Mouse (Mus musculus): ENCODE measurements around the gene Mark4. TPM values are rescaled to one million over a fixed set of nuclear protein-coding genes. Genes with fewer than 3 reads are reported as not detected.
A peak's percentile ranks its signal among the peaks of the same experiment; 100 is the strongest.

Gene Mark4
- polyA plus RNA-seq, 1 experiment = 14.6 TPM

GRCm38 (mm10) chr7:19429726-19430125 is 28.9 kb downstream of the Mark4 start:
- 84% methylated on average over 8 of the region's 8 CpGs for WGBS
- no peak for DNase-seq (ENCODE audit: low read depth in 1 of 2, low spot score in 2 of 2)
- Histone ChIP-seq H3K4me3 (ENCODE audit: extremely low read depth, insufficient read depth, insufficient read length) (no peak overlapping the region), H3K27me3 (ENCODE audit: control insufficient read depth, insufficient read depth, low read length) (no peaks in the 10 kb centered on the region), H3K36me3 (ENCODE audit: control insufficient read depth, insufficient read depth, low read length) (peaks cover 31% of the 10 kb centered on the region), H3K27ac (ENCODE audit: insufficient read depth, low read length) (no peak overlapping the region), H3K4me1 (ENCODE audit: control insufficient read depth, insufficient read depth, insufficient read length) (no peaks in the 10 kb centered on the region)
- TF ChIP-seq POLR2A (IDR thresholded peaks at IDR 0.05; ENCODE audit: low read depth, low read length) (no peak), CTCF (IDR thresholded peaks at IDR 0.05; ENCODE audit: extremely low read depth, insufficient read depth, insufficient read length, insufficient replicate concordance) (no peak)

GRCm38 (mm10) chr7:19427999-19428650 is 30.5 kb downstream of the Mark4 start:
- H3K27me3 ChIP-seq (ENCODE audit: control insufficient read depth, insufficient read depth, low read length) = no peaks in the 10 kb centered on the region
- no peak overlapping the region for H3K4me3 ChIP-seq (ENCODE audit: extremely low read depth, insufficient read depth, insufficient read length)
- H3K36me3 ChIP-seq (ENCODE audit: control insufficient read depth, insufficient read depth, low read length) = peaks cover 23% of the 10 kb centered on the region
- H3K27ac ChIP-seq (ENCODE audit: insufficient read depth, low read length) = no peak overlapping the region
- DNase-seq (ENCODE audit: low read depth in 1 of 2, low spot score in 2 of 2) = peak in 1 of 2 experiments; percentile 37
- no peaks in the 10 kb centered on the region for H3K4me1 ChIP-seq (ENCODE audit: control insufficient read depth, insufficient read depth, insufficient read length)
- WGBS = 71% methylated on average over 15 of the region's 15 CpGs
- TF ChIP-seq CTCF (IDR thresholded peaks at IDR 0.05; ENCODE audit: extremely low read depth, insufficient read depth, insufficient read length, insufficient replicate concordance) = no peak
- TF ChIP-seq POLR2A (IDR thresholded peaks at IDR 0.05; ENCODE audit: low read depth, low read length) = no peak

GRCm38 (mm10) chr7:19426888-19427287 is 31.7 kb downstream of the Mark4 start:
- H3K27ac ChIP-seq (ENCODE audit: insufficient read depth, low read length) = no peak overlapping the region
- no peaks in the 10 kb centered on the region for H3K4me1 ChIP-seq (ENCODE audit: control insufficient read depth, insufficient read depth, insufficient read length)
- TF ChIP-seq POLR2A (IDR thresholded peaks at IDR 0.05; ENCODE audit: low read depth, low read length) = no peak
- TF ChIP-seq CTCF (IDR thresholded peaks at IDR 0.05; ENCODE audit: extremely low read depth, insufficient read depth, insufficient read length, insufficient replicate concordance) = no peak
- no peak for DNase-seq (ENCODE audit: low read depth in 1 of 2, low spot score in 2 of 2)
- 92% methylated on average over 6 of the region's 6 CpGs for WGBS
- H3K36me3 ChIP-seq (ENCODE audit: control insufficient read depth, insufficient read depth, low read length) = peaks cover 17% of the 10 kb centered on the region
- no peaks in the 10 kb centered on the region for H3K27me3 ChIP-seq (ENCODE audit: control insufficient read depth, insufficient read depth, low read length)
- H3K4me3 ChIP-seq (ENCODE audit: extremely low read depth, insufficient read depth, insufficient read length) = no peak overlapping the region

- H3K4me3 ChIP-seq (ENCODE audit: extremely low read depth, insufficient read depth, insufficient read length) = no peak overlapping the region
- no peak for TF ChIP-seq POLR2A (IDR thresholded peaks at IDR 0.05; ENCODE audit: low read depth, low read length)
- H3K27ac ChIP-seq (ENCODE audit: insufficient read depth, low read length) = no peak overlapping the region
- H3K4me1 ChIP-seq (ENCODE audit: control insufficient read depth, insufficient read depth, insufficient read length) = no peaks in the 10 kb centered on the region
- WGBS = 88% methylated on average over 6 of the region's 6 CpGs
- no peaks in the 10 kb centered on the region for H3K27me3 ChIP-seq (ENCODE audit: control insufficient read depth, insufficient read depth, low read length)
- H3K36me3 ChIP-seq (ENCODE audit: control insufficient read depth, insufficient read depth, low read length) = peaks cover 13% of the 10 kb centered on the region
- DNase-seq (ENCODE audit: low read depth in 1 of 2, low spot score in 2 of 2) = no peak
These were observed 32.3 kb downstream of the Mark4 start for GRCm38 (mm10) chr7:19426349-19426748.

GRCm38 (mm10) chr7:19424051-19424450 is 34.6 kb downstream of the Mark4 start:
- no peak for TF ChIP-seq POLR2A (IDR thresholded peaks at IDR 0.05; ENCODE audit: low read depth, low read length)
- TF ChIP-seq CTCF (IDR thresholded peaks at IDR 0.05; ENCODE audit: extremely low read depth, insufficient read depth, insufficient read length, insufficient replicate concordance) = no peak
- DNase-seq (ENCODE audit: low read depth in 1 of 2, low spot score in 2 of 2) = no peak
- WGBS = 45% methylated on average over 4 of the region's 4 CpGs
- Histone ChIP-seq H3K27ac (ENCODE audit: insufficient read depth, low read length) (no peak overlapping the region), H3K36me3 (ENCODE audit: control insufficient read depth, insufficient read depth, low read length) (peaks cover 5% of the 10 kb centered on the region; the same call in 1 of the 2 replicates), H3K4me3 (ENCODE audit: extremely low read depth, insufficient read depth, insufficient read length) (no peak overlapping the region), H3K27me3 (ENCODE audit: control insufficient read depth, insufficient read depth, low read length) (no peaks in the 10 kb centered on the region), H3K4me1 (ENCODE audit: control insufficient read depth, insufficient read depth, insufficient read length) (peaks cover 3% of the 10 kb centered on the region; the same call in 1 of the 2 replicates)

- Histone ChIP-seq H3K4me3 (ENCODE audit: extremely low read depth, insufficient read depth, insufficient read length) (no peak overlapping the region), H3K27ac (ENCODE audit: insufficient read depth, low read length) (no peak overlapping the region), H3K4me1 (ENCODE audit: control insufficient read depth, insufficient read depth, insufficient read length) (peaks cover 3% of the 10 kb centered on the region; the same call in 1 of the 2 replicates), H3K36me3 (ENCODE audit: control insufficient read depth, insufficient read depth, low read length) (peaks cover 4% of the 10 kb centered on the region; the same call in 1 of the 2 replicates), H3K27me3 (ENCODE audit: control insufficient read depth, insufficient read depth, low read length) (no peaks in the 10 kb centered on the region)
- 91% methylated on average over 3 of the region's 3 CpGs for WGBS
- DNase-seq (ENCODE audit: low read depth in 1 of 2, low spot score in 2 of 2) = no peak
- no peak for TF ChIP-seq CTCF (IDR thresholded peaks at IDR 0.05; ENCODE audit: extremely low read depth, insufficient read depth, insufficient read length, insufficient replicate concordance)
- no peak for TF ChIP-seq POLR2A (IDR thresholded peaks at IDR 0.05; ENCODE audit: low read depth, low read length)
These were observed 35.5 kb downstream of the Mark4 start for GRCm38 (mm10) chr7:19423083-19423482.

Data from spleen, adult 2 months (tissue).